Mouse (Mus musculus): ENCODE data around the gene Gar1. TPM values are rescaled to one million over a fixed set of nuclear protein-coding genes. Genes with fewer than 3 reads are reported as not detected.

Gar1 gene
- total and polyA plus RNA-seq, 3 experiments = 42.5 to 141 (median 87.1) TPM

GRCm38 (mm10) chr3:129798551-129798950, 32.6 kb downstream of the Gar1 start:
- Histone ChIP-seq H3K4me3 (ENCODE audit: low read depth, low read length) (no peak overlapping the region), H3K9me3 (replicated peaks) (no peaks in the 10 kb centered on the region), H3K27me3 (ENCODE audit: insufficient read depth, low read length) (no peaks in the 10 kb centered on the region), H3K36me3 (replicated peaks) (no peaks in the 10 kb centered on the region), H3K4me1 (ENCODE audit: insufficient read depth, low read depth, low read length) (no peaks in the 10 kb centered on the region)
- ATAC-seq (ENCODE audit: extremely low read depth, insufficient number of reproducible peaks, low FRiP score, poor library complexity, severe bottlenecking) (no peak), DNase-seq (ENCODE audit: low spot score) (no peak)
- TF ChIP-seq GATA1 (IDR thresholded peaks at IDR 0.05; ENCODE audit: borderline replicate concordance, low read length) = no peak
- TF ChIP-seq CTCF (IDR thresholded peaks at IDR 0.05; ENCODE audit: low read depth, low read length) = no peak
- no peak for TF ChIP-seq POLR2AphosphoS5 (IDR thresholded peaks at IDR 0.05; ENCODE audit: insufficient replicate concordance, low read depth, low read length)
- TF ChIP-seq TAL1 (conservative IDR thresholded peaks at IDR 0.05; ENCODE audit: low read depth, low read length) = no peak
- TF ChIP-seq GATA2 (IDR thresholded peaks at IDR 0.05; ENCODE audit: borderline replicate concordance, low read depth, low read length) = no peak

- H3K4me1 ChIP-seq (ENCODE audit: insufficient read depth, low read depth, low read length) = no peaks in the 10 kb centered on the region
- DNase-seq (ENCODE audit: low spot score) = no peak
- H3K27me3 ChIP-seq (ENCODE audit: insufficient read depth, low read length) = no peaks in the 10 kb centered on the region
- no peaks in the 10 kb centered on the region for H3K9me3 ChIP-seq (replicated peaks)
- no peak for ATAC-seq (ENCODE audit: extremely low read depth, insufficient number of reproducible peaks, low FRiP score, poor library complexity, severe bottlenecking)
- H3K36me3 ChIP-seq (replicated peaks) = no peaks in the 10 kb centered on the region
- H3K4me3 ChIP-seq (ENCODE audit: low read depth, low read length) = no peak overlapping the region
- no peak for TF ChIP-seq GATA2 (IDR thresholded peaks at IDR 0.05; ENCODE audit: borderline replicate concordance, low read depth, low read length)
- no peak for TF ChIP-seq CTCF (IDR thresholded peaks at IDR 0.05; ENCODE audit: low read depth, low read length)
- no peak for TF ChIP-seq GATA1 (IDR thresholded peaks at IDR 0.05; ENCODE audit: borderline replicate concordance, low read length)
- no peak for TF ChIP-seq TAL1 (conservative IDR thresholded peaks at IDR 0.05; ENCODE audit: low read depth, low read length)
- TF ChIP-seq POLR2AphosphoS5 (IDR thresholded peaks at IDR 0.05; ENCODE audit: insufficient replicate concordance, low read depth, low read length) = no peak
Observed at GRCm38 (mm10) chr3:129797341-129797740, 33.9 kb downstream of the Gar1 start.

GRCm38 (mm10) chr3:129793801-129794200, 37.4 kb downstream of the Gar1 start:
- TF ChIP-seq GATA2 (IDR thresholded peaks at IDR 0.05; ENCODE audit: borderline replicate concordance, low read depth, low read length) = no peak
- no peak for TF ChIP-seq POLR2AphosphoS5 (IDR thresholded peaks at IDR 0.05; ENCODE audit: insufficient replicate concordance, low read depth, low read length)
- no peak for TF ChIP-seq CTCF (IDR thresholded peaks at IDR 0.05; ENCODE audit: low read depth, low read length)
- no peak for TF ChIP-seq GATA1 (IDR thresholded peaks at IDR 0.05; ENCODE audit: borderline replicate concordance, low read length)
- no peak for TF ChIP-seq TAL1 (conservative IDR thresholded peaks at IDR 0.05; ENCODE audit: low read depth, low read length)
- Histone ChIP-seq H3K4me3 (ENCODE audit: low read depth, low read length) (no peak overlapping the region), H3K36me3 (replicated peaks) (no peaks in the 10 kb centered on the region), H3K27me3 (ENCODE audit: insufficient read depth, low read length) (no peaks in the 10 kb centered on the region), H3K9me3 (replicated peaks) (no peaks in the 10 kb centered on the region), H3K4me1 (ENCODE audit: insufficient read depth, low read depth, low read length) (no peaks in the 10 kb centered on the region)
- DNase-seq (ENCODE audit: low spot score) (no peak), ATAC-seq (ENCODE audit: extremely low read depth, insufficient number of reproducible peaks, low FRiP score, poor library complexity, severe bottlenecking) (no peak)

GRCm38 (mm10) chr3:129782746-129783145, 48.5 kb downstream of the Gar1 start:
- H3K9me3 ChIP-seq (replicated peaks) = 0 out of 2 replicates have a peak, but pooled peaks cover 5% of the 10 kb centered on the region
- ATAC-seq (ENCODE audit: extremely low read depth, insufficient number of reproducible peaks, low FRiP score, poor library complexity, severe bottlenecking) (no peak), DNase-seq (ENCODE audit: low spot score) (no peak)
- H3K4me3 ChIP-seq (ENCODE audit: low read depth, low read length) = no peak overlapping the region
- TF ChIP-seq TAL1 (conservative IDR thresholded peaks at IDR 0.05; ENCODE audit: low read depth, low read length) = no peak
- TF ChIP-seq CTCF (IDR thresholded peaks at IDR 0.05; ENCODE audit: low read depth, low read length) = no peak
- no peak for TF ChIP-seq POLR2AphosphoS5 (IDR thresholded peaks at IDR 0.05; ENCODE audit: insufficient replicate concordance, low read depth, low read length)
- TF ChIP-seq GATA1 (IDR thresholded peaks at IDR 0.05; ENCODE audit: borderline replicate concordance, low read length) = no peak
- TF ChIP-seq GATA2 (IDR thresholded peaks at IDR 0.05; ENCODE audit: borderline replicate concordance, low read depth, low read length) = no peak
- H3K27me3 ChIP-seq (ENCODE audit: insufficient read depth, low read length) = no peaks in the 10 kb centered on the region
- no peaks in the 10 kb centered on the region for H3K4me1 ChIP-seq (ENCODE audit: insufficient read depth, low read depth, low read length)
- no peaks in the 10 kb centered on the region for H3K36me3 ChIP-seq (replicated peaks)

GRCm38 (mm10) chr3:129781435-129781834, 49.8 kb downstream of the Gar1 start:
- Histone ChIP-seq H3K4me3 (ENCODE audit: low read depth, low read length) (no peak overlapping the region), H3K9me3 (replicated peaks) (0 out of 2 replicates have a peak, but pooled peaks cover 5% of the 10 kb centered on the region), H3K27me3 (ENCODE audit: insufficient read depth, low read length) (no peaks in the 10 kb centered on the region), H3K4me1 (ENCODE audit: insufficient read depth, low read depth, low read length) (no peaks in the 10 kb centered on the region), H3K36me3 (replicated peaks) (no peaks in the 10 kb centered on the region)
- no peak for TF ChIP-seq POLR2AphosphoS5 (IDR thresholded peaks at IDR 0.05; ENCODE audit: insufficient replicate concordance, low read depth, low read length)
- TF ChIP-seq CTCF (IDR thresholded peaks at IDR 0.05; ENCODE audit: low read depth, low read length) = no peak
- no peak for TF ChIP-seq TAL1 (conservative IDR thresholded peaks at IDR 0.05; ENCODE audit: low read depth, low read length)
- no peak for TF ChIP-seq GATA2 (IDR thresholded peaks at IDR 0.05; ENCODE audit: borderline replicate concordance, low read depth, low read length)
- no peak for TF ChIP-seq GATA1 (IDR thresholded peaks at IDR 0.05; ENCODE audit: borderline replicate concordance, low read length)
- DNase-seq (ENCODE audit: low spot score) (no peak), ATAC-seq (ENCODE audit: extremely low read depth, insufficient number of reproducible peaks, low FRiP score, poor library complexity, severe bottlenecking) (no peak)

Other genes starting within 250 kb of the Gar1 start
- gene Egf, start 76.1 kb downstream of the Gar1 start, total RNA-seq (2014; fragmentation: Nextera tagmentation) = 2.8 and 4.7 TPM in 2 replicates
- gene Egf, start 76.1 kb downstream of the Gar1 start, total RNA-seq (2017) = 2.4 and 2.6 TPM in 2 replicates
- 1.3 and 1.8 TPM in 2 replicates for gene Egf, start 76.1 kb downstream of the Gar1 start, polyA plus RNA-seq (2012)
- gene Lrit3, start 27.4 kb downstream of the Gar1 start, total RNA-seq (2014; fragmentation: Nextera tagmentation) = not detected in 2 replicates
- 0.06 and 0.11 TPM in 2 replicates for gene Lrit3, start 27.4 kb downstream of the Gar1 start, total RNA-seq (2017)
- not detected in 2 replicates for gene Lrit3, start 27.4 kb downstream of the Gar1 start, polyA plus RNA-seq (2012)
- gene Rrh, start 8.8 kb downstream of the Gar1 start, total RNA-seq (2014; fragmentation: Nextera tagmentation) = 0.53 and 0.83 TPM in 2 replicates
- gene Rrh, start 8.8 kb downstream of the Gar1 start, total RNA-seq (2017) = 1.0 and 1.1 TPM in 2 replicates
- gene Rrh, start 8.8 kb downstream of the Gar1 start, polyA plus RNA-seq (2012) = not detected in 2 replicates
- not detected in 2 replicates for gene Cfi, start 4.5 kb upstream of the Gar1 start, total RNA-seq (2014; fragmentation: Nextera tagmentation)
- gene Cfi, start 4.5 kb upstream of the Gar1 start, total RNA-seq (2017) = not detected in 2 replicates
- not detected in 2 replicates for gene Cfi, start 4.5 kb upstream of the Gar1 start, polyA plus RNA-seq (2012)
- gene Pla2g12a, start 47.2 kb upstream of the Gar1 start, total RNA-seq (2014; fragmentation: Nextera tagmentation) = 40.8 and 45.9 TPM in 2 replicates
- gene Pla2g12a, start 47.2 kb upstream of the Gar1 start, total RNA-seq (2017) = 77.4 and 97.4 TPM in 2 replicates
- gene Pla2g12a, start 47.2 kb upstream of the Gar1 start, polyA plus RNA-seq (2012) = 145 and 196 TPM in 2 replicates
- 57.4 and 63.1 TPM in 2 replicates for gene Casp6, start 70.0 kb upstream of the Gar1 start, total RNA-seq (2014; fragmentation: Nextera tagmentation)
- 37.3 TPM in 2 replicates for gene Casp6, start 70.0 kb upstream of the Gar1 start, total RNA-seq (2017)
- 23.2 and 27.5 TPM in 2 replicates for gene Casp6, start 70.0 kb upstream of the Gar1 start, polyA plus RNA-seq (2012)
- gene Mcub, start 138.8 kb upstream of the Gar1 start, total RNA-seq (2014; fragmentation: Nextera tagmentation) = not detected in 2 replicates
- gene Mcub, start 138.8 kb upstream of the Gar1 start, total RNA-seq (2017) = not detected in 2 replicates
- not detected in 2 replicates for gene Mcub, start 138.8 kb upstream of the Gar1 start, polyA plus RNA-seq (2012)
- gene Sec24b, start 230.2 kb upstream of the Gar1 start, total RNA-seq (2014; fragmentation: Nextera tagmentation) = 64.9 and 70.3 TPM in 2 replicates
- gene Sec24b, start 230.2 kb upstream of the Gar1 start, total RNA-seq (2017) = 27.9 and 28.8 TPM in 2 replicates
- 96.0 and 98.5 TPM in 2 replicates for gene Sec24b, start 230.2 kb upstream of the Gar1 start, polyA plus RNA-seq (2012)

Measured in G1E (cell line).